Mouse (Mus musculus) midbrain, embryonic 15.5 days (tissue): ENCODE data around the gene Pou2f2. TPM values are rescaled to one million over a fixed set of nuclear protein-coding genes. Genes with fewer than 3 reads are reported as not detected.

ENCODE experiments used
- microRNA-seq: library from miRNA; unstranded; fragments of <30 nt; microRNA quantifications from one replicate; pipeline ENCODE4, GENCODE M21; 2016
- polyA plus RNA-seq: library from polyadenylated mRNA; unstranded; fragments of >200 nt; fragmentation: Nextera tagmentation; extraction: Ambion mirVana; gene quantifications from 2 replicates; pipeline ENCODE4 v1.2.1, GENCODE M21; 2015

Pou2f2 gene
- polyA plus RNA-seq, 1 experiment from 2014 or later: 59.1 TPM

Small RNA genes within 50 kb of the gene (microRNA-seq; reads per million reads assigned to microRNA genes)
- gene Mir6537 (1.3 reads per million), gene Mir7048 (not detected)

Other genes with a start within 250 kb of the Pou2f2 start
- 5.0 and 6.4 TPM in 2 replicates for gene Gm4881, start 235.2 kb downstream of the Pou2f2 start, polyA plus RNA-seq
- 275 and 289 TPM in 2 replicates for gene Rabac1, start 207.0 kb downstream of the Pou2f2 start, polyA plus RNA-seq
- 405 and 430 TPM in 2 replicates for gene Atp1a3, start 173.8 kb downstream of the Pou2f2 start, polyA plus RNA-seq
- gene Grik5, start 107.4 kb downstream of the Pou2f2 start, polyA plus RNA-seq: 19.5 and 22.1 TPM in 2 replicates
- gene Zfp574, start 107.2 kb downstream of the Pou2f2 start, polyA plus RNA-seq: 39.1 and 41.3 TPM in 2 replicates
- gene Dedd2, start 40.9 kb upstream of the Pou2f2 start, polyA plus RNA-seq: 18.5 and 18.7 TPM in 2 replicates
- 1.8 and 1.9 TPM in 2 replicates for gene Zfp526, start 41.7 kb upstream of the Pou2f2 start, polyA plus RNA-seq
- 19.5 TPM in 2 replicates for gene Gsk3a, start 58.1 kb upstream of the Pou2f2 start, polyA plus RNA-seq
- gene Erf, start 71.0 kb upstream of the Pou2f2 start, polyA plus RNA-seq: 3.3 and 5.3 TPM in 2 replicates
- gene Cic, start 88.0 kb upstream of the Pou2f2 start, polyA plus RNA-seq: 42.1 and 45.9 TPM in 2 replicates
- gene Pafah1b3, start 118.3 kb upstream of the Pou2f2 start, polyA plus RNA-seq: 671 and 679 TPM in 2 replicates
- 3.7 and 4.5 TPM in 2 replicates for gene Prr19, start 121.7 kb upstream of the Pou2f2 start, polyA plus RNA-seq
- gene Tmem145, start 126.4 kb upstream of the Pou2f2 start, polyA plus RNA-seq: 94.8 and 102 TPM in 2 replicates
- gene Megf8, start 137.4 kb upstream of the Pou2f2 start, polyA plus RNA-seq: 27.0 and 27.4 TPM in 2 replicates
- gene Cnfn, start 190.0 kb upstream of the Pou2f2 start, polyA plus RNA-seq: not detected in 2 replicates
- gene Lipe, start 219.0 kb upstream of the Pou2f2 start, polyA plus RNA-seq: 10.5 and 12.7 TPM in 2 replicates
- 0.79 and 0.93 TPM in 2 replicates for gene Cxcl17, start 233.2 kb upstream of the Pou2f2 start, polyA plus RNA-seq